Mouse (Mus musculus) embryonic fibroblast, embryonic 13.5 days (primary cell): ENCODE results near the gene Sfmbt1.

ENCODE experiments used
- CTCF ChIP-seq: IDR thresholded peaks from 2 replicates; pipeline ENCODE4 v1.5.1; 2011; ENCODE audit warnings: mild to moderate bottlenecking, control low read depth, low read length, moderate library complexity, borderline replicate concordance; ENCODE audit not compliant: insufficient read depth
- POLR2A ChIP-seq: IDR thresholded peaks from 2 replicates; pipeline ENCODE4 v1.6.1; 2011; ENCODE audit warnings: low read depth, mild to moderate bottlenecking, control low read depth, low read length, moderate library complexity

- TF ChIP-seq CTCF: no peak
- no peak for TF ChIP-seq POLR2A
These were observed 21.8 kb downstream of the Sfmbt1 start for GRCm38 (mm10) chr14:30736413-30736812.
